Mouse (Mus musculus) CD4-positive helper T cell, adult 2 months (primary cell): ENCODE data around the gene Bicral.
A peak's percentile ranks its signal among the peaks of the same experiment; 100 is the strongest.

Experiments
- DNase-seq: peaks from one replicate; pipeline ENCODE4 v3.0.0-alpha.2; 2012; ENCODE audit warnings: low read depth, missing footprints, low spot score

Bicral gene

GRCm38 (mm10) chr17:46857903-46858748 is at the start of gene Bicral:
TSS of gene Bicral (minus strand) at chr17:46858482.
- peak; percentile 81 for DNase-seq

- DNase-seq = peak; percentile 69
These were observed 45.7 kb upstream of the Bicral start for GRCm38 (mm10) chr17:46903876-46904490.

- DNase-seq = no peak
These were observed 42.7 kb upstream of the Bicral start for GRCm38 (mm10) chr17:46900941-46901340.

GRCm38 (mm10) chr17:46897221-46897950 is 39.1 kb upstream of the Bicral start:
- DNase-seq = no peak

- no peak for DNase-seq
These were observed 37.1 kb upstream of the Bicral start for GRCm38 (mm10) chr17:46895426-46895825.

GRCm38 (mm10) chr17:46890843-46891594 is 32.7 kb upstream of the Bicral start:
- no peak for DNase-seq

- DNase-seq = peak; percentile 99
These were observed 32.0 kb upstream of the Bicral start, which contains the start of gene Tbcc for GRCm38 (mm10) chr17:46890116-46890815. TSS of gene Tbcc (plus strand) at chr17:46890684.

GRCm38 (mm10) chr17:46889450-46890084 is 31.3 kb upstream of the Bicral start:
- DNase-seq = peak; percentile 74

- DNase-seq = peak; percentile 79
These were observed 30.4 kb upstream of the Bicral start for GRCm38 (mm10) chr17:46888511-46889212.

GRCm38 (mm10) chr17:46885910-46886643 is 27.8 kb upstream of the Bicral start:
- DNase-seq = no peak

GRCm38 (mm10) chr17:46885218-46885909 is 27.1 kb upstream of the Bicral start:
- DNase-seq = no peak

GRCm38 (mm10) chr17:46884766-46885165 is 26.5 kb upstream of the Bicral start:
- no peak for DNase-seq

- DNase-seq = no peak
These were observed 24.8 kb upstream of the Bicral start for GRCm38 (mm10) chr17:46883107-46883506.

- no peak for DNase-seq
These were observed 23.4 kb upstream of the Bicral start for GRCm38 (mm10) chr17:46881728-46882127.

GRCm38 (mm10) chr17:46880322-46880721 is 22.0 kb upstream of the Bicral start:
- no peak for DNase-seq

GRCm38 (mm10) chr17:46879841-46880311 is 21.6 kb upstream of the Bicral start:
- DNase-seq = peak; percentile 76

- DNase-seq = no peak
These were observed 18.8 kb upstream of the Bicral start for GRCm38 (mm10) chr17:46877061-46877460.

GRCm38 (mm10) chr17:46876371-46876950 is 18.2 kb upstream of the Bicral start:
- no peak for DNase-seq
